Mouse (Mus musculus) brain, embryonic 14.5 days (tissue): Measurements from ENCODE around the gene H2afy. TPM values are rescaled to one million over a fixed set of nuclear protein-coding genes. Genes with fewer than 3 reads are reported as not detected.

Experiments used
- DNase-seq: peaks from one replicate; pipeline ENCODE4 v3.0.0-alpha.2; 2011; ENCODE audit warnings: low read depth
- CTCF ChIP-seq: fragments of 200-500 bp; IDR thresholded peaks from 2 replicates; pipeline ENCODE4 v1.5.1; 2012; ENCODE audit warnings: inconsistent platforms, mild to moderate bottlenecking, moderate library complexity, borderline replicate concordance; ENCODE audit not compliant: insufficient read depth, insufficient read length; ENCODE audit errors: extremely low read depth
- POLR2A ChIP-seq: fragments of 200-500 bp; IDR thresholded peaks from 2 replicates; pipeline ENCODE4 v1.6.1; 2012; ENCODE audit warnings: mild to moderate bottlenecking, inconsistent platforms, borderline replicate concordance; ENCODE audit not compliant: poor library complexity, insufficient read depth, insufficient read length, severe bottlenecking; ENCODE audit errors: extremely low read depth
- polyA plus RNA-seq: library from polyadenylated mRNA; depleted of rRNA; stranded (reverse); fragments of >200 nt; gene quantifications from 2 replicates; pipeline ENCODE4 v1.2.3, GENCODE M21; 2012

Gene H2afy
- polyA plus RNA-seq, 1 experiment: 317 TPM

DNA sequence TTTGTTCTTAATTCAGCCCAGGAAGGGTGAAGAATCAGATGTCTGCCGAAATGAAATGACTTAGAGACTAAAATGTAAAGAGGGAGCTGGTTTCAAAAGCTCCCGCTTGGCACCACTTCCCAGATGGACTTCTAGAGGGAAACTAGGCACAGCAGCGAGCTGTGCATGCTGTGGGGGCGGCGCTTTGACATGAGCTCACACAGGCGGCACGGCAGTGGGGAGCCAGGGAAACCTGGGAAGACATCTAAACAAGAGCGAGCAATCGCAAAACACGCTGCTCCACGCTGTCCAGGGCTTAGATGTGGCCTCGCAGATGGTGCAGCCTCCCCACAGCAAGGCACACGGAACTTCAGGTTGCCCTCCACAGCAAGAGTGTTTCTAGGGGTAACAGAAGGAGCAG lies 23.2 kb downstream of the H2afy start:
- TF ChIP-seq CTCF (no peak), POLR2A (no peak)
- peak; percentile 29 for DNase-seq

DNA sequence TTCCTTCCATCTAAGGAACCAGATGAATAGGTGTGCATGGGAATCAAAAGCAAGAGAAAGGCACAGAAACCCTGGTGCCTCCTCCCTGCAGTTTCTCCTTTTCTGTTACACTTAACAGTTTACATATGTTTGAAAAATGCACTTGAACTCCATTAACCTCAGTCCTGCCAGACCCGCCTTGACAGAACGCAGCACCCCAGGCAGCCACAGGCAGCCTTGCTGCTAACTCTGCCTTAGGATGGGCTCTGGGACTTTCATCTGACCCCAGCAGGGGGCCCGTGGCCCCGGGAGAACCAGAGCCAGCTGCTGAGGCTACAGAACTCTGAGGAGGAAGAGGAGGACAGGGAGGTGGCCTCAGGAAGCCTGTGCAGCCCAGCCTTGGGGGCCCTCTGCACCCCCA lies 23.7 kb downstream of the H2afy start:
- TF ChIP-seq POLR2A (no peak), CTCF (no peak)
- DNase-seq: no peak

DNA sequence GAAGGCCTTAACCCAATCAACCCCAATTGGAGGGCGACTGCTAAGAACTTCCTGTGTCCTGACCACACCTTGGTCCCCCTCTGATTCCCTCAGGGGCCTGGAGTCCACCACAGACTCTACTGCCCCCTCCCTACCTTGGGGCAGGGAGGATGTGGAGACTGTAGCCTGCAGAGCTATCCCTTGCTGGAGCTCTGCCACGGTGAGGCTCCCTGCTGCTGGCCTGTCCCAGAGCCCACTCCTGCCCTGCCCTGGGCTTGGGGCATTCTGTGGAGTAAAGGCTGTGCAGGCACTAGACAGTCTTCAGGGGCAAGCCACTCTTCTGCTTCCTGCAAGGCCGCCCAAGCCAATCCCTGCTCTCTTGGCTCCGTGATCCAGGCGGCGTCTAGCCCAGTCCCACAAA lies 24.6 kb downstream of the H2afy start:
- DNase-seq: no peak
- TF ChIP-seq CTCF (no peak), POLR2A (no peak)

GRCm38 (mm10) chr13:56110694-56111531 lies 25.2 kb downstream of the H2afy start:
- no peak for TF ChIP-seq CTCF
- no peak for TF ChIP-seq POLR2A
- DNase-seq: no peak

- TF ChIP-seq POLR2A: no peak
- no peak for TF ChIP-seq CTCF
- DNase-seq: no peak
Measured at GRCm38 (mm10) chr13:56109703-56110102, 26.5 kb downstream of the H2afy start.

DNA sequence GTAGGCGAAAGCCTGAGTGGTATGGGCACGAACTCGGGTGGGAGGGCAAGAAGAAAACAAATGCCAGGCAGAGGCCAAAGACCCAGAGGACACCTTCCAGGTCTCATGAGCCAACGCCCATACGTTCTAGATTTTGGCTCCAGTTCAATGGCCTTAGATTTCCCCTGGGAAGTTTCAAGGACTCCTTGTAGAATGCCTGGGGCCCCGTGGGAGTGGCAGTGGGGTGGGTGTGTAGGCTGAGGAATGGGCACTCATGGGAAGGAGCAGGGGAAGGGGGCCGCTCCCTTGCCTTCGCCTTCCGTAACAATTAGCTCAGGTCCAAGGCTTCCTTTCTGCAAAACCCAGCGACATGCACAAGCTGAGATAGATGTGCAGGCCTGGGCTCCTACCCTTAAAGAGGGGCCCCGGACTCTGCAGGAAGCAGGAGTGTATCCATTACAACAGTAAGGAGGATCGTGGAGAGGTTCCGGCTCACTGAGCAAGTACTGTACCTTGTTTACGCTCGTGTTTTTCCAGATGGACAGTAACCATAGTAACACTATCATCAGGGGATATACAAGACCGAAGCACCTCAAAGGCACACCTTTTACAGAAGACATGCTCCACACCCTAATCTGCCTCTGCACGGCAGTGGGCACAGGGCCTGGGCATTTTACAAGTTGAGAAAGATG lies 27.2 kb downstream of the H2afy start:
- DNase-seq: peak; percentile 62
- TF ChIP-seq CTCF (no peak), POLR2A (no peak)

DNA sequence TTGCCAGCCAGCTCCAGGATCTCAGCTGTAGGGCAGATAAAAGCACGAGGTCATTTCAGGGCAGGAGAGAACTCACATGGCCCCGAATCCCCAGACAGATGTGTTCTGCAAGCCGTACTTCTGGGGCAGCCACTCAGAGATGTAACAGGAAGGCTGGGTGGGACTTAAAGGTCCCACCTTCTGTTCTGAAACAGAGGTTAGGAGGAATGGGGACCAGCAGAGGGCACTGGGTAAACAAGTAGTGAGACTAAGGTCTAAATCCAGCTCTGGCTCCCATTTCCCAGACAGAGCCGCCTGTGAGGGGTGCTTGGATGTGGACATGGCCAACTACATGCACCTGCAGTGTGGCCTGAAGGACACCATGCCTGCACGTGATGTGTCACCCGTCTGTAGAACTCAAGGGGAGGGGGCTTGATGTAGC lies 31.2 kb downstream of the H2afy start:
- no peak for TF ChIP-seq POLR2A
- TF ChIP-seq CTCF: no peak
- DNase-seq: no peak

GRCm38 (mm10) chr13:56103796-56104746 lies 32.1 kb downstream of the H2afy start:
- TF ChIP-seq POLR2A (no peak), CTCF (no peak)
- peak; percentile 71 for DNase-seq

GRCm38 (mm10) chr13:56102160-56102559 lies 34.0 kb downstream of the H2afy start:
- DNase-seq: no peak
- no peak for TF ChIP-seq POLR2A

DNA sequence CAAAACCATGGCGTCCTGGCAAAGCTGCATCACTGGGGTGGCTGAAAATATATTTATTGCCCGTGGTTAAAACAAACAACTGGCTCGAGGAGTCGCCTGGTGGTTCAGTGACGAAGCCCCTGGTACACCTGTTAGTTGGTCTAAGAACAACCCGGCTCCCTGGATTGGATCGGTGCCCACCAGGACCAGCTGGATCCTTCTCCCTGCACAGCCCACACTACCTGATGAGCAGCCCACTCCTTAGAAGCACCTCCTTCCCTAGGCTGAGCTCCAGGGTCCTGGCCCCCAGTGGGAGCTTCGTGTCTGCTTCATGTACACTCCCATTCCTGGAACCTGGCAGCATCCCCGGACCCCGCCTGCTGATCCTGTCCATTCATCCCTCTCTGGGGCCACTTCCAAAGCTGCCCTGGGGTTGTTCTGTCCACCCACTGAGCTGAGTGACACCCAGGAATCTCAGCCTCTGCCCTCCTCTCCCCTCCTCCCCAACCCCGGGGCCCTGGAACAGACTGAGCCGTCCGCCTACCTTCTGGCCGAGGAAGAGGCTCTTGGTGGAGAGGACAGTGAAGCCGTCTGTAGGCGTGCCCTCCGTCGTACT lies 40.5 kb downstream of the H2afy start:
- no peak for TF ChIP-seq POLR2A
- DNase-seq: no peak

DNA sequence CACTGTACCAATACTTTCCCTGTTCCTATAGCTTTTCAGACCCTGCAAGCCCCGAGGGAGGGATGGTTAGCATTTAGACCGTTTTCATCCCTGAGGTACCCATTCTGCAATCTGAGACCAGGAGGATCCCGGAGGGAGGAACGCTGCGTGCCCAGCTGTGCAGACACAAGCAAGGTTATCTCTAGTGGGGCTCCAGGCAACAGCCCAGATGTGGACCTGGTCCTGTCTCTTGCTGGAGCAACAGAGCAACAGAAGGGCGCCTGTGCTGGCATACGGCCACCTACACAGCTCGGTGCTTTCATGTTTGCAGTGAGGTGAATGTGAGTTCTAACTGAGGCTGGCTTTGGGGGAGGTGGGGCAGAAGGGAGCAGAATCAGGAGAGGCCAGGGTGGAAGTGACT lies 41.6 kb downstream of the H2afy start:
- no peak for DNase-seq
- TF ChIP-seq CTCF: no peak
